Mouse (Mus musculus): ENCODE measurements around the gene Elavl1. TPM values are rescaled to one million over a fixed set of nuclear protein-coding genes. Genes with fewer than 3 reads are reported as not detected.
"Not testable (repeated sequence)": the region's sequence is repeated elsewhere in the genome, so short reads cannot be mapped to it uniquely, and the experiment has no call there.

Gene Elavl1
- polyA plus RNA-seq, 1 experiment from 2014 or later = 59.6 TPM

GRCm38 (mm10) chr8:4360922-4361321, 35.7 kb upstream of the Elavl1 start:
- Histone ChIP-seq H3K27me3 (ENCODE audit: insufficient read depth, low read length) (no peaks in the 10 kb centered on the region), H3K36me3 (replicated peaks; ENCODE audit: insufficient read depth, low read length) (no peaks in the 10 kb centered on the region), H3K27ac (ENCODE audit: low read depth) (no peak overlapping the region), H3K4me2 (ENCODE audit: low read depth, low read length) (no peak overlapping the region), H3K4me1 (ENCODE audit: insufficient read depth) (0 out of 2 replicates have a peak, but pooled peaks cover 3% of the 10 kb centered on the region), H3K9ac (replicated peaks) (no peak overlapping the region), H3K9me3 (ENCODE audit: low read length) (no peaks in the 10 kb centered on the region), H3K4me3 (ENCODE audit: low read depth, low read length) (no peak overlapping the region)
- TF ChIP-seq CTCF (IDR thresholded peaks at IDR 0.05; ENCODE audit: low read depth) (no peak), EP300 (IDR thresholded peaks at IDR 0.05; ENCODE audit: low read depth) (no peak)
- ATAC-seq = no peak
- WGBS (ENCODE audit: insufficient replicate concordance) = 62% methylated on average over 2 of the region's 2 CpGs
- no peak for DNase-seq

GRCm38 (mm10) chr8:4359362-4359761, 34.1 kb upstream of the Elavl1 start:
- Histone ChIP-seq H3K27me3 (ENCODE audit: insufficient read depth, low read length) (no peaks in the 10 kb centered on the region), H3K27ac (ENCODE audit: low read depth) (no peak overlapping the region), H3K4me3 (ENCODE audit: low read depth, low read length) (no peak overlapping the region), H3K4me1 (ENCODE audit: insufficient read depth) (0 out of 2 replicates have a peak, but pooled peaks cover 3% of the 10 kb centered on the region), H3K4me2 (ENCODE audit: low read depth, low read length) (no peak overlapping the region), H3K36me3 (replicated peaks; ENCODE audit: insufficient read depth, low read length) (no peaks in the 10 kb centered on the region), H3K9me3 (ENCODE audit: low read length) (no peaks in the 10 kb centered on the region), H3K9ac (replicated peaks) (no peak overlapping the region)
- ATAC-seq = no peak
- TF ChIP-seq EP300 (IDR thresholded peaks at IDR 0.05; ENCODE audit: low read depth) = no peak
- TF ChIP-seq CTCF (IDR thresholded peaks at IDR 0.05; ENCODE audit: low read depth) = no peak
- DNase-seq = no peak
- 45% methylated on average over 3 of the region's 3 CpGs for WGBS (ENCODE audit: insufficient replicate concordance)

- H3K4me1 ChIP-seq (ENCODE audit: insufficient read depth) = 0 out of 2 replicates have a peak, but pooled peaks cover under 1% of the 10 kb centered on the region
- ATAC-seq = no peak
- no peak overlapping the region for H3K4me2 ChIP-seq (ENCODE audit: low read depth, low read length)
- H3K4me3 ChIP-seq (ENCODE audit: low read depth, low read length) = no peak overlapping the region
- H3K36me3 ChIP-seq (replicated peaks; ENCODE audit: insufficient read depth, low read length) = no peaks in the 10 kb centered on the region
- H3K9ac ChIP-seq (replicated peaks) = no peak overlapping the region
- no peak overlapping the region for H3K27ac ChIP-seq (ENCODE audit: low read depth)
- H3K9me3 ChIP-seq (ENCODE audit: low read length) = no peaks in the 10 kb centered on the region
- no peak for DNase-seq
- TF ChIP-seq EP300 (IDR thresholded peaks at IDR 0.05; ENCODE audit: low read depth) (no peak), CTCF (IDR thresholded peaks at IDR 0.05; ENCODE audit: low read depth) (no peak)
- WGBS (ENCODE audit: insufficient replicate concordance) = 87% methylated on average over 10 of the region's 10 CpGs
- no peaks in the 10 kb centered on the region for H3K27me3 ChIP-seq (ENCODE audit: insufficient read depth, low read length)
These were observed 30.2 kb upstream of the Elavl1 start for GRCm38 (mm10) chr8:4355455-4355854.

GRCm38 (mm10) chr8:4354516-4354915, 29.3 kb upstream of the Elavl1 start:
- H3K4me1 ChIP-seq (ENCODE audit: insufficient read depth) = no peaks in the 10 kb centered on the region
- no peak overlapping the region for H3K9ac ChIP-seq (replicated peaks)
- H3K9me3 ChIP-seq (ENCODE audit: low read length) = no peaks in the 10 kb centered on the region
- TF ChIP-seq CTCF (IDR thresholded peaks at IDR 0.05; ENCODE audit: low read depth) (no peak), EP300 (IDR thresholded peaks at IDR 0.05; ENCODE audit: low read depth) (no peak)
- no peak for DNase-seq
- H3K27ac ChIP-seq (ENCODE audit: low read depth) = no peak overlapping the region
- no peaks in the 10 kb centered on the region for H3K27me3 ChIP-seq (ENCODE audit: insufficient read depth, low read length)
- WGBS (ENCODE audit: insufficient replicate concordance) = 86% methylated on average over 1 of the region's 1 CpGs
- H3K4me2 ChIP-seq (ENCODE audit: low read depth, low read length) = no peak overlapping the region
- H3K36me3 ChIP-seq (replicated peaks; ENCODE audit: insufficient read depth, low read length) = no peaks in the 10 kb centered on the region
- H3K4me3 ChIP-seq (ENCODE audit: low read depth, low read length) = no peak overlapping the region
- no peak for ATAC-seq

DNA sequence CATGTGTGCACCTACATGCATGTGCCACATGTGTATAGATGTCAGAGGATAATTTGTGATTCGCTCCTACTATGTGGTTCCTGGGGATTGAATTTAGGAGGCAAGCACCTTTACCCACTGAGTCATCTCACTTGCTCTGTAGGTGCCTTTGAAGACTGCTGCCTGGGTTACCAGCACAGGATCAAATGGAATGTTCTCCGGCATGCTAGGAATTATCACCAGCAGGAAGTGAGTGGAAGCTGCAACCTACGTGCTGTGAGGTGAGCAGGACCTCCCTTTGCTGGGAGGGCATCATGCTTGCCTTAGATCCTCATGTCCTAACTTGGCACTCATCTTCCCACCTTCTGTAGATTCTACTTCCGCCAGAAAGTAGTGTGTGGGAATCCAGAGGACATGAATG, 28.5 kb upstream of the Elavl1 start:
- Histone ChIP-seq H3K36me3 (replicated peaks; ENCODE audit: insufficient read depth, low read length) (no peaks in the 10 kb centered on the region), H3K9me3 (ENCODE audit: low read length) (no peaks in the 10 kb centered on the region), H3K4me1 (ENCODE audit: insufficient read depth) (no peaks in the 10 kb centered on the region), H3K4me2 (ENCODE audit: low read depth, low read length) (no peak overlapping the region), H3K27me3 (ENCODE audit: insufficient read depth, low read length) (no peaks in the 10 kb centered on the region), H3K4me3 (ENCODE audit: low read depth, low read length) (no peak overlapping the region), H3K9ac (replicated peaks) (no peak overlapping the region), H3K27ac (ENCODE audit: low read depth) (no peak overlapping the region)
- TF ChIP-seq EP300 (IDR thresholded peaks at IDR 0.05; ENCODE audit: low read depth) = no peak
- no peak for TF ChIP-seq CTCF (IDR thresholded peaks at IDR 0.05; ENCODE audit: low read depth)
- ATAC-seq = no peak
- no peak for DNase-seq
- 78% methylated on average over 4 of the region's 4 CpGs for WGBS (ENCODE audit: insufficient replicate concordance)

DNA sequence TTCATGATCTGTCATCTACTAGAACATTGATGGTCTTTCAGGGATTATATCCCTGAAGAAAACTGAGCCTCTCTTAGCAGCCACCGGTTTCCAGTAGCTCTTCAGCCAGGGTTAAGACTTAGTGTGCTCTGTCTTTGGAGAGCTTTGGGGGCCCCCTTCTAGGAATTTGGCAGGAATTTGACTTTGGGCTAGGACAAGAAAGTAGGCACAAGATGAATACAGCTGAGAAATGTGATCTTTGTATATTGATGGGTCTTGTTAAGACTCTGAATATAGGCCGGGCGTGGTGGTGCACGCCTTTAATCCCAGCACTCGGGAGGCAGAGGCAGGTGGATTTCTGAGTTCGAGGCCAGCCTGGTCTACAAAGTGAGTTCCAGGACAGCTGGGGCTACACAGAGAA, 27.3 kb upstream of the Elavl1 start:
- not testable (repeated sequence) for ATAC-seq; H3K27me3 ChIP-seq (ENCODE audit: insufficient read depth, low read length); H3K9me3 ChIP-seq (ENCODE audit: low read length); H3K4me1 ChIP-seq (ENCODE audit: insufficient read depth); H3K36me3 ChIP-seq (replicated peaks; ENCODE audit: insufficient read depth, low read length); H3K4me2 ChIP-seq (ENCODE audit: low read depth, low read length); H3K4me3 ChIP-seq (ENCODE audit: low read depth, low read length); H3K27ac ChIP-seq (ENCODE audit: low read depth); DNase-seq; H3K9ac ChIP-seq (replicated peaks)
- WGBS (ENCODE audit: insufficient replicate concordance) = 68% methylated on average over 6 of the region's 6 CpGs

- no peak overlapping the region for H3K4me3 ChIP-seq (ENCODE audit: low read depth, low read length)
- H3K4me2 ChIP-seq (ENCODE audit: low read depth, low read length) = no peak overlapping the region
- no peak overlapping the region for H3K27ac ChIP-seq (ENCODE audit: low read depth)
- no peaks in the 10 kb centered on the region for H3K36me3 ChIP-seq (replicated peaks; ENCODE audit: insufficient read depth, low read length)
- 81% methylated on average over 3 of the region's 3 CpGs for WGBS (ENCODE audit: insufficient replicate concordance)
- peaks cover 2% of the 10 kb centered on the region; the same call in 1 of the 2 replicates for H3K4me1 ChIP-seq (ENCODE audit: insufficient read depth)
- TF ChIP-seq EP300 (IDR thresholded peaks at IDR 0.05; ENCODE audit: low read depth) (no peak), CTCF (IDR thresholded peaks at IDR 0.05; ENCODE audit: low read depth) (no peak)
- no peaks in the 10 kb centered on the region for H3K27me3 ChIP-seq (ENCODE audit: insufficient read depth, low read length)
- H3K9ac ChIP-seq (replicated peaks) = no peak overlapping the region
- no peak for ATAC-seq
- H3K9me3 ChIP-seq (ENCODE audit: low read length) = no peaks in the 10 kb centered on the region
- DNase-seq = no peak
These were observed 25.4 kb upstream of the Elavl1 start for GRCm38 (mm10) chr8:4350618-4351017.
